Mouse (Mus musculus) thymus, adult 2 months (tissue): Measurements from ENCODE around the gene Pitpnm2.

Experiments used
- CTCF ChIP-seq: fragments of 200-500 bp; IDR thresholded peaks from 2 replicates; pipeline ENCODE4 v1.5.1; 2012; ENCODE audit warnings: mild to moderate bottlenecking, control low read depth, low read length, moderate library complexity, borderline replicate concordance; ENCODE audit not compliant: control insufficient read depth, poor library complexity, insufficient read depth; ENCODE audit errors: extremely low read depth
- POLR2A ChIP-seq: fragments of 200-500 bp; IDR thresholded peaks from 2 replicates; pipeline ENCODE4 v1.6.1; 2012; ENCODE audit warnings: mild to moderate bottlenecking, low read length, control low read depth, moderate library complexity; ENCODE audit not compliant: control insufficient read depth, poor library complexity, insufficient read depth; ENCODE audit errors: extremely low read depth

DNA sequence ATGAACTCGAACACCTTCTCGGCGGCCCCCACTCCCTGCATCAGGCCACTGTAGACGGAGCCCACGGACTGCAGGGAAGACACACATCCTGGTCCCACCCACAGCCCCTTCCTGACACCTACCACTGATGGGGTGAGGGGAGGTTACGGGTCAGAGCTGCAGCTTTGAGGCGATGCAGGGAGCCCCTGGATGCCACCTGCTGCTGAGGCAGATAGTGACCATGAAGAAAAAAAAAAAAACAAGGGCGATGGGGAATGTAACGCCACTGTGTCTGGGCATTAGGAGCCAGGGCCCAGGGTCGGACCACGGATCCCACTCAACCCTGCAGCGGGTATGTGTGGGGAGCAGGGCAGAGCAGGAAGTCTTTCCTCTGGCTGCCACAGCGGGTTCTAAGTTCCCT, 172.3 kb downstream of the Pitpnm2 start:
- TF ChIP-seq CTCF: no peak
- no peak for TF ChIP-seq POLR2A
